Mouse (Mus musculus) liver, postnatal 0 days (tissue): ENCODE data around the gene Mapkbp1. TPM values are rescaled to one million over a fixed set of nuclear protein-coding genes. Genes with fewer than 3 reads are reported as not detected.
A peak's percentile ranks its signal among the peaks of the same experiment; 100 is the strongest.

Experiments used
- ATAC-seq: fragments of 200-750 bp; cut with Nextera tagmentation; 2 replicates; pipeline ENCODE4 v1.8.0; 2017; ENCODE audit warnings: mild to moderate bottlenecking, moderate library complexity
- DNase-seq: peaks from one replicate; pipeline ENCODE4 v3.0.0-alpha.2; 2016
- H3K27ac ChIP-seq: fragments of 300-500 bp; sonication (generic); 2 replicates; pipeline ENCODE4 v1.5.1; 2014; ENCODE audit warnings: antibody characterized with exemption, moderate library complexity, mild to moderate bottlenecking, low read depth
- H3K27me3 ChIP-seq: fragments of 300-500 bp; sonication (generic); 2 replicates; pipeline ENCODE4 v1.6.1; 2014; ENCODE audit warnings: low read length, control low read depth, mixed read lengths; ENCODE audit not compliant: insufficient read depth
- H3K36me3 ChIP-seq: fragments of 300-500 bp; sonication (generic); replicated peaks from 2 replicates; pipeline ENCODE4 v1.6.1; 2014; ENCODE audit warnings: mild to moderate bottlenecking, control low read depth, low read length, moderate library complexity, mixed read lengths; ENCODE audit not compliant: insufficient read depth
- H3K4me1 ChIP-seq: fragments of 300-500 bp; sonication (generic); 2 replicates; pipeline ENCODE4 v1.6.1; 2014; ENCODE audit warnings: antibody characterized with exemption, mild to moderate bottlenecking, control low read depth; ENCODE audit not compliant: insufficient read depth
- H3K4me2 ChIP-seq: fragments of 300-500 bp; sonication (generic); 2 replicates; pipeline ENCODE4 v1.6.1; 2014; ENCODE audit warnings: low read depth, mild to moderate bottlenecking, low read length, moderate library complexity, mixed read lengths
- H3K4me3 ChIP-seq: fragments of 300-500 bp; sonication (generic); 2 replicates; pipeline ENCODE4 v1.5.1; 2014; ENCODE audit warnings: low read depth, low read length
- H3K9ac ChIP-seq: fragments of 300-500 bp; sonication (generic); replicated peaks from 2 replicates; pipeline ENCODE4 v1.6.1; 2014; ENCODE audit warnings: mild to moderate bottlenecking, moderate library complexity
- H3K9me3 ChIP-seq: fragments of 300-500 bp; sonication (generic); 2 replicates; pipeline ENCODE4 v1.6.1; 2016; ENCODE audit warnings: mild to moderate bottlenecking, control low read depth, low read length, mixed read lengths
- CTCF ChIP-seq: sonication (generic); IDR thresholded peaks from 2 replicates; pipeline ENCODE4 v1.5.1; 2016; ENCODE audit warnings: antibody characterized with exemption, low read depth
- EP300 ChIP-seq: IDR thresholded peaks from 2 replicates; pipeline ENCODE4 v1.6.1; 2016; ENCODE audit warnings: antibody characterized with exemption, low read depth, mild to moderate bottlenecking
- WGBS: fragments of 180-500 bp; shearing (Covaris S2); extraction: QIAGEN DNeasy Blood & Tissue Kit; methylation state at CpG from one replicate; pipeline ENCODE4 v1.1.7; 2014; ENCODE audit not compliant: insufficient replicate concordance; 5-methylcytosine and 5-hydroxymethylcytosine counted together
- polyA plus RNA-seq: library from polyadenylated mRNA; unstranded; fragments of >200 nt; fragmentation: Nextera tagmentation; extraction: Ambion mirVana; gene quantifications from 2 replicates; pipeline ENCODE4 v1.2.1, GENCODE M21; 2015

Gene Mapkbp1
- polyA plus RNA-seq, 1 experiment from 2014 or later, result 0.27 TPM

- H3K27me3 ChIP-seq, result no peaks in the 10 kb centered on the region
- H3K27ac ChIP-seq, result no peak overlapping the region
- TF ChIP-seq CTCF (no peak), EP300 (no peak)
These were observed 31.5 kb downstream of the Mapkbp1 start for GRCm38 (mm10) chr2:120003970-120004369.

GRCm38 (mm10) chr2:120006696-120007095 lies 34.2 kb downstream of the Mapkbp1 start:
- no peak overlapping the region for H3K4me3 ChIP-seq
- no peak overlapping the region for H3K27ac ChIP-seq
- H3K27me3 ChIP-seq, result no peaks in the 10 kb centered on the region
- H3K9ac ChIP-seq, result no peak overlapping the region
- H3K4me2 ChIP-seq, result no peak overlapping the region
- H3K4me1 ChIP-seq, result peaks cover 5% of the 10 kb centered on the region
- no peaks in the 10 kb centered on the region for H3K9me3 ChIP-seq
- 91% methylated on average over 7 of the region's 7 CpGs for WGBS
- DNase-seq (no peak), ATAC-seq (no peak)
- H3K36me3 ChIP-seq, result no peaks in the 10 kb centered on the region
- TF ChIP-seq CTCF (no peak), EP300 (no peak)

More at GRCm38 (mm10) chr2:120003970-120004369, 31.5 kb downstream of the Mapkbp1 start:
- ATAC-seq, result no peak
- no peak overlapping the region for H3K4me3 ChIP-seq
- H3K4me1 ChIP-seq, result peaks cover 5% of the 10 kb centered on the region
- no peak for DNase-seq
- H3K9me3 ChIP-seq, result no peaks in the 10 kb centered on the region
- no peak overlapping the region for H3K4me2 ChIP-seq
- 79% methylated on average over 2 of the region's 2 CpGs for WGBS
- no peak overlapping the region for H3K9ac ChIP-seq
- H3K36me3 ChIP-seq, result no peaks in the 10 kb centered on the region

GRCm38 (mm10) chr2:120007680-120008210 lies 35.2 kb downstream of the Mapkbp1 start:
- Histone ChIP-seq H3K4me1 (peaks cover 5% of the 10 kb centered on the region), H3K9me3 (no peaks in the 10 kb centered on the region), H3K27ac (peak overlapping the region; percentile 16; the same call in 1 of the 2 replicates), H3K9ac (no peak overlapping the region), H3K36me3 (no peaks in the 10 kb centered on the region), H3K27me3 (no peaks in the 10 kb centered on the region), H3K4me2 (no peak overlapping the region), H3K4me3 (no peak overlapping the region)
- TF ChIP-seq CTCF (no peak), EP300 (peak; percentile 62)
- DNase-seq, result no peak
- WGBS, result 78% methylated on average over 4 of the region's 4 CpGs
- ATAC-seq, result peak; percentile 89

DNA sequence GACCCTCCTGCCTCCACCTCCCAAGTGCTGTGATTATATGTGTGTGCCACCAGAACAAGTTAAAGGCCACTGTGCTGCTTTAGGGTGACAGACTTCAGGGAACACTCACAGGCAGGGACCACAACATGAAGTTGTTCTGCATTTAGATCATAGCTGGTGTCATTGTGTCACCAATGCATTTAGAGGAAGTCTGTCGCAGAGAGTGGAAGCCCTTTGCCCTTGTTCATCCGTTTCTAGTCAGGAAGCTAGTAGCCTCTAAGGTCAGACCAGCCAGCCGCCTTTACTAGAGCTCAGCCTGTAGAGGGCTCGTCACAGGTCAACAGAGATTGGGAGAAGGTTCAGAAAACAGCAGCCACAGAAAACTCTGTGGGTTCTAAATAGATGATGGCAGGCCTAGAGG lies 36.2 kb downstream of the Mapkbp1 start:
- TF ChIP-seq EP300, result no peak
- TF ChIP-seq CTCF, result no peak
- Histone ChIP-seq H3K9me3 (no peaks in the 10 kb centered on the region), H3K4me3 (no peak overlapping the region), H3K27ac (peak overlapping the region; percentile 51), H3K27me3 (no peaks in the 10 kb centered on the region), H3K9ac (no peak overlapping the region), H3K36me3 (no peaks in the 10 kb centered on the region), H3K4me2 (no peak overlapping the region), H3K4me1 (peaks cover 5% of the 10 kb centered on the region)
- WGBS, result 10% methylated on average over 4 of the region's 4 CpGs
- DNase-seq (peak; percentile 36), ATAC-seq (peak; percentile 43)

DNA sequence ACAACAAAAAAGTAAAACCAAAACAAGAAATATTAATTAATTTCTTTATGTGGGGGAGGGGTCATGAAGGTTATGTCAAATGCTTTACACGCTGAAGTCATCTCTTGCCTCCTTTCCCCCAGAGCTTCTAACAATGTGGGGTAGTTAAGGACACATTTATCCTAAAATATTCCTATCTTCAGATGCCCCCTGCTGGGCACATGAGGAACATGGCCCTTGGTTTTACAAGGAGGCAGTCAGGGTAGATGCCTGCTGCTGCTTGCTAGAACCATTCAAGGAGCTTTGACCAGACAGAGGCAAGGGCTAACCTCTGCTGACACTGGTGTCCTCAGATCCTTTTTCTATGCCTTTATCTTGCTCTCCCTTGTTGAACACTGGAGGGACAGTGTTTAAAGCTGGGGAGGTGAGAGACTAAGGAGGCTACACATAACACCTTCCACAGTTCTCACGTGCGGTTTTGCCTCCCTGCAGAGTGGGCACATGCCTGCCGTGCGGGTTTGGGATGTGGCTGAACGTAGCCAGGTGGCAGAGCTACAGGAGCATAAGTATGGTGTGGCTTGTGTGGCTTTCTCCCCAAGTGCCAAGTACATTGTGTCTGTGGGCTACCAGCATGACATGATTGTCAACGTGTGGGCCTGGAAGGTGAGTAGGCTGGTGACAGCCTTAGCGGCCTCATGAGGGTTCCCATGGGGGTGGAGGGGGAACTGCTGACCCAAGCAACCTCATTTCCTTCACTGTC lies 39.1 kb downstream of the Mapkbp1 start:
- no peak for ATAC-seq
- WGBS, result 71% methylated on average over 8 of the region's 8 CpGs
- Histone ChIP-seq H3K9me3 (no peaks in the 10 kb centered on the region), H3K4me2 (no peak overlapping the region), H3K4me3 (no peak overlapping the region), H3K27me3 (no peaks in the 10 kb centered on the region), H3K36me3 (peaks cover 7% of the 10 kb centered on the region; the same call in 1 of the 2 replicates), H3K9ac (no peak overlapping the region), H3K27ac (no peak overlapping the region), H3K4me1 (peaks cover 5% of the 10 kb centered on the region)
- peak; percentile 82 for TF ChIP-seq CTCF
- no peak for TF ChIP-seq EP300
- peak; percentile 59 for DNase-seq

GRCm38 (mm10) chr2:120012924-120013323 lies 40.4 kb downstream of the Mapkbp1 start:
- H3K36me3 ChIP-seq, result peaks cover 7% of the 10 kb centered on the region; the same call in 1 of the 2 replicates
- H3K4me1 ChIP-seq, result peaks cover 3% of the 10 kb centered on the region; the same call in 1 of the 2 replicates
- 70% methylated on average over 13 of the region's 13 CpGs for WGBS
- H3K27ac ChIP-seq, result no peak overlapping the region
- no peak for DNase-seq
- H3K4me2 ChIP-seq, result no peak overlapping the region
- ATAC-seq, result no peak
- no peaks in the 10 kb centered on the region for H3K9me3 ChIP-seq
- H3K27me3 ChIP-seq, result no peaks in the 10 kb centered on the region
- TF ChIP-seq CTCF, result no peak
- TF ChIP-seq EP300, result no peak
- H3K4me3 ChIP-seq, result no peak overlapping the region
- H3K9ac ChIP-seq, result no peak overlapping the region
